Mouse (Mus musculus) heart, postnatal 10 days (tissue): ENCODE measurements around the gene Sun2. TPM values are rescaled to one million over a fixed set of nuclear protein-coding genes. Genes with fewer than 3 reads are reported as not detected.

Source experiments
- DNase-seq, 2 experiments: peaks; one replicate each; pipeline ENCODE4 v3.0.0; 2021
- intact Hi-C: fragments of 180-260 bp; cut with DNase I; formaldehyde crosslinking; loops from one replicate; pipeline ENCODE4 v1.15.1; 2025
- total RNA-seq, 2 experiments: library from RNA; stranded (reverse); gene quantifications; 2 replicates each; pipeline ENCODE4 v1.2.3; 2021

Gene Sun2
- total RNA-seq, 2 experiments from 2014 or later: 69.7 to 71.8 TPM

DNA sequence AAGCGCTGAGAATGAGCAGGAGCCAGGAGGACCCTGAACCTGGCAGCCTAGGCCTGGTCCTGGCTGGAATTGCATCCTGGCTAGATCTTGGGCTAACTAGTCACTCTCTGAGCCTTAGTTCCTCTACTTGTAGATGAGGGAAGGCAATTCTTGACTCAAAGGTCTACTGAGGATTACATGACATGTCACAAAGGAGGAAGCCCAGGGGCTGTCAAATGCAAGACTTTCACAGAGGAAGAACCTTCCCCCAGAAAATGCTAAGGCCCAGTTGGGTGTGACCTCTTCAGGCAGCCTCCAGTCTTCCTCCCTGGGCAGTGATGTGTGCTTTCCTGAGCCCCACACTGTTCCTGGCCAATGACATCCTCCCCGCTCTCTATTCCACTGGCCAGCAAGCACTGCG lies 14.8 kb upstream of the Sun2 start:
- no peak for DNase-seq
- intact Hi-C loops: loop anchor here (5.0 to 10.0 kb wide), 2 partner anchors 125 to 158 kb away; no protein-coding TSS in a partner anchor

DNA sequence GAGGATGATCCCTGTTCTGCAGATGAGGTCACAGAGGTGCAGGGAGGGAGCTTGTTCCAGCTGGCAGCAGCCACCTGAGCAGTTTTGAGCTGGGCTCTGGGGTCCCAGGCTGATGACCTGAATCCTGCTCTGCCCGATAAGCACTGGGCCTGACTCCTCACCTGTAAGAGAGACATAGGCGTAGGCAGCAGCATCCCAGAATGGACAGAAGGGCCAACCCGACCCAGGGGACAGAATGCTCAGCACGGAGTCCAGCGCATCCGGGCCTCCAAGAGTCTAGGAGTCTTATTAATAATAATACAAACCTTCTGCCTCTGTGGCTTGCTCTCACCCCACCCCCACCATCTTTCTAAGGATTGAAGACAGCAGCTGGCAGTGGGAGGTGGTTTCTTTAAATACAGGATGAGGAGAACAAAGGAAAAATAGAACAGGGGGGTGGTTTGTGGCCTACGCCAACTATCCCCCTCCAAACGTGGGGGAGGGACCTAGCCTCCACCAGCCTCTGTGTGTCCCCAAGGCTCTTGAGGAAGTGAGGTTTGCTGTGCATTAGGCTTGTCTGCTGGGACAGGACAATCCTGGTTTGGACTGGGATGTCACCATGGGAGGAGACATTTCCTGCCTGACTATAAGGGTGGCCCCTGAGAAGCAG lies 13.8 kb upstream of the Sun2 start:
- no peak for DNase-seq
- intact Hi-C loops: loop anchor here (5.0 to 10.0 kb wide), 2 partner anchors 126 to 159 kb away; no protein-coding TSS in a partner anchor

DNA sequence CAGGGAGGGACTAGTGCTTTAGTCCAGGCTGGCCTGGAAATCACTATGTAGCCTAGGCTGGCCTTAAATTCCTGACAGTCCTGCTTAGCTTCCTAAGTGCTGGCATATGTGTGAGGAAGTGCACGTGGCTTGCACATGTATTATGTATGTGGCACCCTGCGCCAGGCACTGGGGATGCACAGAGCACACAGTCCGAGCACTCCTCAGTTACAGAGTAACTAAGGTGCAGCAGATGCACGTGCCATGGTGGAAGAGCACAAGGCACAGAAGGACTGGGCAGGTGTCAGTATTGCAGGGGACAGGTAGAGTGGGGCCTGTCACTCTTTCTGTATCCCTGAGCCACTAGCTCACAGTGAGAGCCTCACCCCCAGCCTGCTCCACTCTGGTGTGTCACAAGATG lies 12.8 kb upstream of the Sun2 start:
- intact Hi-C loops: loop anchor here (5.0 to 10.0 kb wide), 2 partner anchors 127 to 160 kb away; no protein-coding TSS in a partner anchor

DNA sequence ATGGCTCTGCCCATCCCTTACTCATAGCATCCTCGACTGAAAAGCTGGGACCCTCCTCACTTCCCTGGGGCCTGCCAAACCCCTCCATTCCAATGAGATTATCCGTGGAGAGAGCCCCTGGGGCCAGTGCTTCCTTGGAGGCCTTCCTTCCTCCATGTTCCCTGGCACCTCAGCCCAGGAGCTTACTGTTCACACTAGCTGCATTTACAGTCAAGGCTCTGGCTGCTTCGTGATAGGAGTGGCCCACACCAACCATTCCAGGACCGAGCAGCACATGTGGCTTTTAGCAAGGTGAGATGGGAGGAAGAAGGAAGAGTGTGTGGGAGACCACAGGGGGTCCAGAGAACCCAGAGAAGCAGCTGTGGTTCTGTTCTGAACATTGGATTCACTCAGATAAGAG lies 11.5 kb upstream of the Sun2 start:
- DNase-seq: no peak
- intact Hi-C loops: loop anchor here (2.0 to 10.0 kb wide), 4 partner anchors 77 to 323 kb away; no protein-coding TSS in a partner anchor

More for the DNA sequence above, 12.8 kb upstream of the Sun2 start:
- no peak for DNase-seq

DNA sequence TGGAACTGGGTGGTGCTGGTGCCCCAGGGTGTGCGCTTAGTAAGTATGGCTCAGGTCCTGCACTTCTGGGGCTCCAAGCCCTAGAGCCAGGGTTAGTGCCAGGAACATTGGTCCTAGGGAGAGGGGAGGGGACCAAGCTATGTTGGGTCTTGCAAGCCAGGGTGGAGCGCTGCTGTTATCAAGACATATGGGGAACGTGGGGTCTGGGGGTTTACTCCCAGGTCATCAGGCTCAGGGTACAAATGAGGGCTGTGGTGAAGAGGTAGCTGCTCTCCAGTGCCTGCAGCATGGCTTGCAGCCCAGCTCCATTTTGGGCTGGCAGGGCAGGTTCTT lies 11.1 kb upstream of the Sun2 start:
- intact Hi-C loops: loop anchor here (2.0 to 10.0 kb wide), 4 partner anchors 77 to 324 kb away; no protein-coding TSS in a partner anchor
- DNase-seq: no peak

DNA sequence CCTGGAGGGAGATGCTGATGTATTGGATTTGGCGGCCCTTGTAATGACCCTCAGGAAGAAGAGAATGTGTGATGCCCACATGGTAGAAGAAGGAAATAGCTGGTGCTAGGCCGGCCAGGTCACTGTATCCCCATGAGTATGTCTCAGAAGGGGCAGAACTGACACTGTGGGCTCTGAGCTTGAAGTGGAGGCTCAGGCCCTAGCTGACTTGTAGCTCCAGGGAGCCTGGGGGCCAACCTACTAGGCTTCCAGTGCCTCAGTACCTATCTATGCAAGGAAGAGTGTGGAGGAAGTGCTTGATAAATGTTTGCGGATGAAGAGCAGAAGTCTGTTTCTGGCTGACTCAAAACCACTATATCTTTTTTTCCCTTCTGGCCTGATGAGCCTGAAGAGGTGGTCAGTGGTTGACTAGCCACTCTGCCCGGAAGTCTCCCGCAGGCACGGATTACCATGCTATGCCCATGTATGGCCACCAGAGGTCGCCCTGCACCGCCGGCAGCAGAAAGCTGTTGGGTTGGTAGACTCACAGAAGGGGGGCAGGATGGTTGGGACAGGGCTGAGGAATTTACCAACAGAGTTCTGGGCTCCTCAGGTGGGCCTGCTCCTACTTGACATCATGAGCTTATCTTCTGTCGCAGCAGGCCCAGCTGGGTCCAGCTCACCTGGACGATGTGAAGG lies 10.5 kb upstream of the Sun2 start:
- DNase-seq: peak; percentile 87 to 89
- intact Hi-C loops: loop anchor here (2.0 to 10.0 kb wide), 4 partner anchors 78 to 324 kb away; no protein-coding TSS in a partner anchor

DNA sequence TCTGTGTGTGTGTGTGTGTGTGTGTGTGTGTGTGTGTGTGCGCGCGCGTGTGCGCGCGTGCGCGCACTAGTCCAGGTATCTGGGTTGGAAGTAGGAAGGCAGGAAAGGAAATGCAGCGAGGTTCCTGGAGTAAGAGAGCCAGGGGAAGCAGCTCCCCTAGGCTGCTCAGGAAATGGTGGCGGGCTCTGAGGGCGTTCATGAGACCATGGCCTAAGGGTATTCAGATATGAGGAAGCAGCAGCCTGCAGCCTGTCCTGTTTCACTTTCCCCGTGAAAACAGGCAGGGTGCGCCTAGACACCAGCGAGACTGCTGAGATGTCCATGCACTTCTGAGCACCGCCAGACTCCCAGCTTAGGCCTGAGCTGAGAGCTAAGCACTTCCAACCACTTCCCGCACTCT lies 9.4 kb upstream of the Sun2 start:
- intact Hi-C loops: loop anchor here (2.0 to 10.0 kb wide), 4 partner anchors 79 to 326 kb away; no protein-coding TSS in a partner anchor
- no peak for DNase-seq

DNA sequence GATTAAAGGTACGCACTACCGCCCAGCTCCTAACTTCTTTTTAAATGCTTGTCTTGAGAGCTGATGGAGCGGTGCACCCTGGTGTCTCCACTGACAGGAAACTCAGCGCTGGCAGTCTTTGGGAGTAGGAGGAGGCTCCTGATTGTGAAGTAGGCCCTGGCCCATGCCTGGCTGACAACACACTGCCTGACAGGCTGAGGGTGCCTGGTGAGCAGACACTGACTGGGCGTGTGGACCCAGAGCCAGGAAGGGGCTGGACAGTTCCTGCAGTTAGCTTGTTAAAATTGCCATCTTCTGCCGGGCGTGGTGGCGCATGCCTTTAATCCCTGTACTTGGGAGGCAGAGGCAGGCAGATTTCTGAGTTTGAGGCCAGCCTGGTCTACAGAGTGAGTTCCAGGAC lies 7.9 kb upstream of the Sun2 start:
- intact Hi-C loops: loop anchor here (5.0 to 10.0 kb wide), 2 partner anchors 165 to 327 kb away; no protein-coding TSS in a partner anchor
- DNase-seq: no peak

DNA sequence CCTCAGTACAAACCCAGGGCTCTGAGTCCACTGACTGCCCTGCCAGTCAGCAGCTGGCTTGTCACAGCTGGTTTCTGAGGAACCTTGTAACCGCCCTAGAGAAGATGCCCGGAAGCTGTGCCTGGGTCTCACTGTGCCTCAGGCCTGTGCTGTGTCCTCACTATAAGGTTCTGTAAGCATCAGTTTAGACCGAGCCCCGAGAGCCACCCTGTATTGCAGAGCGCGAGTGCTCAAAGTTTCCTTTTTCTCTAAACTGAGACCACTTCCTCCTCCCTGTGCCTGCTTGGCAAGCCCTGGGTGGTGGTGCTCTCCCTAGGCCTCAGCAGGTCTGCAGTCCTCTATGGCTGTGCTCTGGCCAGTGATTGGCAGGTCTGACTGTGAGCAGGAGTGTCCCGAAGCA lies 6.8 kb upstream of the Sun2 start:
- intact Hi-C loops: no loop called here
- no peak for DNase-seq

DNA sequence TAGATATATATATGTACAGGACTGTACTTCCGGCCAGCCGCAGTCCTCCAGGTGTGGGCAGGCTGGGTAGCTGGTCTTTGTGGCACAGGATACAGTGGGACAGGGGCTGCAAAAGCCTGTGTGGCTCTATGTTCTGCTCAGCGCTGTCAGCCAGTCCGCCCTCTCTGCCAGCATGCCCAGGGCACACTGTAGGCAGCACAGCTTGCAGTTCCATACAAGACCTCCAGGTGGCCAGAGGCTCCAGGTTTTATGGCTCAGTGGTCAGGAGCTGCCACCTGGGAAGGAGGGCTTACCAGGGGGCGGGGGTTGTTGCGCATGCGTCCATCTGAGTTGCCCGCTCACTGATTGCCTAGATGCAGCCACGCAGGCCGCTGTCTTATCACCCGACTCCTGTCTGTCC lies 5.7 kb upstream of the Sun2 start:
- no peak for DNase-seq
- intact Hi-C loops: no loop called here

DNA sequence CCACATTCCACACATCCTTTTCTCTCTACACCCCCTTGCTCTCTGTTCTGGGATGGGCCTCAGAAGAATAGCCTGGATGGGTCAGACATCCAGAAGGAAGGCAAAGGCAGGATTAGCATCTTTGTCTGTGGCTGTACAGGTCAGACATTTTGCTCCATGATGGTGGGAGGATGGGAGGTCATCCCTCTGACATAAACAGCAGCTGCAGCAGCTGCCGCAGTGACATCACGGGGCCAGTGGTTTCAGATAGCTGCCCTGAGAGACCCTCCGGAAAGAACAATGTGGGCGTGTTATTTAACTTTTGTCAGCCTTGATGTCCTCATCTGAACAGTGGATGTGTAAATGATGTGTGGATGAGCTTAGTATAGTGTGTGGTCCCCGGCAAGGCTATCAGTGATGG lies 3.5 kb upstream of the Sun2 start:
- intact Hi-C loops: no loop called here
- no peak for DNase-seq

DNA sequence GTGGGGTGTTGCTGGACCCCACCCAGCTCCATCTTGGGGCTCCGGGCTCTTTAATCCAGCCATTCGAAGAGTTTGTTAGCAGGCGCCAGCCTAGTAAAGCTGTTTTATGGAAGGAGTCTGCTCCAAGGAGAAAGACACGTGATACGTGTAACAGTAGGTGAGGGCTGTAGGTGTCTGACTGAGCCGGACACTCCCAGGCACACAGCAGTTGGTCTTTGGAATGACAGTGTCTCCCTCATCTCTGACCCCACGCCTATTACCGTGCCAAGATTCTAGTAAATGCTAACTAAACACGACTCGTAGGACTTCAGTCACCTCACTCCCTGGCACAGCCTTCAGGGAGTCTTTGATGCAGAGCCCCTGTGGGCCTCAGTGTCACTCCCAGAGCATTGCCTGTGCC lies 3.0 kb upstream of the Sun2 start:
- intact Hi-C loops: no loop called here

DNA sequence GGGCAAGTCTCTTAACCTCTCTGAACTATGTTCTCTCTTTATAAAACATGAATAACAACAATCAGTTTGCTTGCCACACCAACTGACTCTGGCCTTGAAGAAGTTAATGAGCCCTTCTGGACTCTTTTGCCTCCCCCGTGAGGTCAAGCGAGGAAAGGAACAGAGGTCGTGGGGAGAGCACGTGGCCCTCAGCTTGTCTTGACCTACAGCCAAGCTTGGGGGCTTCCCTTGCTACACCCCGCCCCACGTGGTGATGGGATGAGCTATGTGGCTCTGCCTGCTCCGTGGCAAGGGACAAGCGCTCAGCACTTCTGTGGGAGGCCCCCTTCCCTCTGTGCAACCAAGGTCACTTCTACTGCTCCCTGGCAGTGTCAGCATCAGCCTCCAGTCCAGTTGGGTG lies 2.4 kb upstream of the Sun2 start:
- DNase-seq: no peak
- intact Hi-C loops: no loop called here

More for the DNA sequence above, 3.0 kb upstream of the Sun2 start:
- DNase-seq: no peak

DNA sequence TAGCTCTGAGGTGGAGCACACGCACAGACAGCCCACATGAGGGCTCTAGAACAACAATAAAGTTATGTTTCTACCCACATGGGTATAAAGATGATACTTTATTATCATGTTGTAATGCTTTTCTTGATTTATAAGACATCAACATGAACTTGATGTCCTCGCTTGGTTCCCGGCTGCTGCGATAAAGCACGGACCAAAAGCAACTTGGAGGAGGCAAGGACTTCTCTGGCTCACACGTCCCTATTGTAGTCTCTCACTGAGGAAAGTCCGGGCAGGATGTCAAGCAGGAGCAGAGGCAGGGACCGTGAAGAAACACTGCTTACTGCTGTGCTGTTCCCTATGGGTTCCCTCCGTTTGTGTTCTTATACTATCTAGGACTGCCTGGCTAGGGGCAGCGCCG lies 1.7 kb upstream of the Sun2 start:
- DNase-seq: no peak

DNA sequence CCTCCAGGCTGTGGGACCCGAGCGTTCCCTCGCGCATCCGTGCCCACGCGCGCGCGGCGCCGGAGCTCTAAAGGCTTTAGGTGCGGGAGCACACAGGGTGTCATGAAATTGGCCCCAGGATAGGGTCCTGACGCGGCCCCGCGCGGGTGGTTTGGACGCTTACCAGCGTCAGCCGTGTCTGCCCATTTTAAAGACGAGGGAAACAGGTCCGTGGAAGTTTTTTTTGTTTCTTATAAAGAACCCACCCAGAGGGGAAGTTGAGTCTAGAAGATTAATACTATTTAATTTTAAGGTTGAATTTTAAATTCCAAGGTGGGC lies 329 bp upstream of the Sun2 start:
- DNase-seq: no peak
- intact Hi-C loops: no loop called here

More for the DNA sequence above, 1.7 kb upstream of the Sun2 start:
- intact Hi-C loops: no loop called here

DNA sequence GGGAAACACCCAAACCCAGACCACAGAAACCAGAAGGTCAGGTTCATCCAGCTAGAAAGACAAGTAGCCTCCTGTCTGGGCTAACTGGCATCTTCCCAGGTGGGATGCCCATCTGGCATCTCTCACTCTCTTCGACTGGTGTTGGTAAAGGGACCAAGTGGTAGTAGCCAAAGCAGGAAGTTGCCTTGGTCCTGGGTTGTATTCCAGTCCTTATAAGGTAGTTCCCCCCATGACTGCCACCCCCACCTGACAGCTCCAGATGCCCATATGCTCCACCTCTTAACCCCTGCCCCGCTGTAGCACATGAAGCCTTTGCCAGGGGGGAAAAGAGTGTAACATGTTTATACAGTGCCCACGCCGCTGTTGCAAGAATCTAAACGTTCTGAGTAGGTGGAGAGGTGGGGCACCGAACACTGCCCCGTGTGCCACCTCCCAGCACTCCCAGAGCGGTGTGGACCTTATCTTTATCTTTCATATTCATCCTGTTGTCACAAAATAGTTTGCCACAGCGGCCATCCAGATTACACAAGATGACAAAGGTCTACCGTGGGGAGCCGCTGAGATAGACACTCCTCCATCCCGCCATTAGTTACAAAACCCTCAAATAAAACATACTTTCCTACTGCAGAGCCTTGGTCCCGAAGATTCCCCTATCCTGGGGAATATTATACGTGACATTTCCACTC lies 1.0 kb downstream of the Sun2 start:
- intact Hi-C loops: no loop called here
- peak in 1 of 2 experiments; percentile 63 for DNase-seq

DNA sequence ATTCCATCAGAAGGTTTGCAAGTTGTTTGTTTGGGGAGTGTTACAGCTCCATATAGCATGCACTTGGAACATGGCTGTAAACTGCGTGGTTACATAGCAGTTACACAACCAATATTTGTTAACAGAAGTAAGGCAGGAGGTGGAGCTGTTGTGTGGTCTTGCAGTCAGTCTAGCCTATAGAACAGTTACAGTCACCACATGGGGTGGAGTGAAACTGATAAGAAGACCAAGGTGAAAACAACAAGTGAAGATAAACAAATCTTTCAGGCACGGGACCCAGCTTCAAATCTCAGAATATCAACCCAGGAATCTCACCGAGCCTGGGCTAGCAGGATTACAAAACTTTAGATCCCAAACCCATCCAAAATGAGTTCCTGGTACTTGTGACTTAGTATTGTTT lies 1.6 kb downstream of the Sun2 start:
- intact Hi-C loops: no loop called here
- DNase-seq: no peak

DNA sequence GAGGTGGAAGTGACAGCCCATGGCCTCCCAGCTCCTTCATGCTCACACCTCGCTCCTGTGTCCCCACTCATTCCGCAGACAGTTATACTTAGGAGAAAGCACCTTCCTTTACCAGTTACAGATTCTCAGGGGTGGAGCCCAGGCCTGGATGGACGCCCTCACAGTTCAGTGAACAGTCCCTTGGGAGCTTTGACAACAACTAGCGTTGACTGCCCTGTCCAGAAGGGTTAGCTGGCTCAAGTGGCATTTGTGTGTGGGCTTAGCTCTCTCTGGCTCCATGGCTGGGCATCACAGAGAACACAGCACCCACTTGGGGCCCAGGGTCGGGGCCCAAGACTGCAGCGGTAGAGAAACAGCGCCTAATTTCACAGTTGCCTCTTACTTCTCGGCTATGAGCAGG lies 8.0 kb downstream of the Sun2 start:
- peak in 1 of 2 experiments; percentile 34 for DNase-seq
- intact Hi-C loops: no loop called here

DNA sequence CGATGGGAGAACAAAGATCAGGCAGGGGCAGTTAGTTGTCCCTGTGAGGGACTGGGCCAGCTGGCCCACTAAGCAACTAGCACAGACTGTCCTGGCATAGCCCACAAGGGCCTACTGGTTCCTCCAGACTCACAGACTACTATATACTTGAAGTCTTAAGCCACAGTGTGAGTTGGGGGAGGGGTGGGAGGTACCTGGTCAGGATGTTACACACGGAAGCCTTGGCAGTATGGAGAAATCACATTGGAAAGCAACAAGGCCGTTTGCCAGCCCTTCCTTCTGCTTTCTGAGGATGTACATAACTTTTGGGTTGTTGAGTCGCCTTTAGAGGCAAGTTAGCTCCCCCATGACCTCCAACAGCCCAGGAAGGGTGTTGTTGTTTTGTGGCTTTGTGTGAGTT lies 8.7 kb downstream of the Sun2 start:
- no peak for DNase-seq
- intact Hi-C loops: no loop called here

DNA sequence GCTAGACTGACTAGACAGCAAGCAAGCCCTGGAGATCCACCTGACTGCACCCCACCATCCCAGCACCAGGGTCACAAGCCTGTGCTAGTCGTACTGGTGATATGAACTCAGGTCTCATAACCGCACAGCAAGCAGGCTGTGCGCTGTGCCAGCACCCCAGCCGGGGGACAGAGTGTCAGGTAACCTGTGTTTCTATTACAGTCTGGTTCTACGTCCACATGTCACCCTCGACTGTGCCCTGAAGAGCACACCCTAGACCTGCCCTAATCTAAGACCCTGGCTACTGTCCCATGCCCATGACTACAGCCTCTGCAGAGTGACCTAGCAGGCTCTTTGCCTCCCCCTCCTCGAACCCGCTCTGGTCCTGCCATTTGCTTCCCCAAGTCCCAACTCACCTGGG lies 9.1 kb downstream of the Sun2 start:
- DNase-seq: no peak
- intact Hi-C loops: no loop called here

DNA sequence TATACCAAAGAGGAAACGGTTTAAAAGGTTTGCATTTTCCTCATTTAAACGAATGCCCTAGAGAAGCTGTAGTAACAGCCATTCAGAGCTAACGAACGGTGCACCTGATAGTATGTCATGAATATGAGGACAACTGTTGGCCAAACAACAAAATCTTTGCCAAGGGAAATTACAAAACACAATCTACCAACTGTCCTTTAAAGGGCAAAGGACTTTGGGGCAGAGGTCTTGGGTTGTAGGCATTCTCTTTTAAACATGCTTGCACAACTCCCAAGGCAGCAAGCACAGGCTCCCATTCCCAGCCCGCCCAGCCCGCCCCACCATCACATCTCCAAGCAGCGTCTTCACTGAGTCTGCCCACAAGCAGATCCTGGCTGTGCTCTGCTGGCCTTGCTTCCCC lies 10.8 kb downstream of the Sun2 start:
- intact Hi-C loops: no loop called here
- no peak for DNase-seq
